Mouse (Mus musculus) kidney, adult 2 months (tissue): ENCODE results near the gene Gm17581. TPM values are rescaled to one million over a fixed set of nuclear protein-coding genes. Genes with fewer than 3 reads are reported as not detected.

Source experiments
- DNase-seq: peaks from one replicate; pipeline ENCODE4 v3.0.0; 2021
- H3K27ac ChIP-seq: fragments of 200-500 bp; 2 replicates; pipeline ENCODE4 v1.5.1; 2012; ENCODE audit warnings: low read depth, low read length, control low read depth, inconsistent platforms; ENCODE audit not compliant: insufficient read depth
- H3K27me3 ChIP-seq: fragments of 200-500 bp; replicated peaks from 2 replicates; pipeline ENCODE4 v1.6.1; 2012; ENCODE audit warnings: mild to moderate bottlenecking, moderate library complexity, low read length, inconsistent platforms; ENCODE audit not compliant: control insufficient read depth, insufficient read depth
- H3K36me3 ChIP-seq: fragments of 200-500 bp; 2 replicates; pipeline ENCODE4 v1.6.1; 2012; ENCODE audit warnings: mild to moderate bottlenecking, moderate library complexity, low read length, inconsistent platforms; ENCODE audit not compliant: control insufficient read depth, insufficient read depth
- H3K4me1 ChIP-seq: fragments of 200-500 bp; 2 replicates; pipeline ENCODE4 v1.6.1; 2011; ENCODE audit warnings: low read length; ENCODE audit not compliant: control insufficient read depth, insufficient read depth
- H3K4me3 ChIP-seq: fragments of 200-500 bp; 2 replicates; pipeline ENCODE4 v1.5.1; 2011; ENCODE audit warnings: mild to moderate bottlenecking, low read depth, low read length, control low read depth; ENCODE audit not compliant: insufficient read depth
- CTCF ChIP-seq: fragments of 200-500 bp; conservative IDR thresholded peaks from 2 replicates; pipeline ENCODE4 v1.5.1; 2011; ENCODE audit warnings: low read depth, mild to moderate bottlenecking, control low read depth, low read length, moderate library complexity, mixed read lengths; ENCODE audit not compliant: insufficient read depth, insufficient read length
- POLR2A ChIP-seq: fragments of 200-500 bp; IDR thresholded peaks from one replicate; pipeline ENCODE4 v1.6.1; 2011; ENCODE audit warnings: low read depth, low read length, control low read depth
- WGBS: fragments of 180-500 bp; shearing (Covaris S2); methylation state at CpG from one replicate; pipeline ENCODE4 v1.1.7; 2018; 5-methylcytosine and 5-hydroxymethylcytosine counted together
- polyA plus RNA-seq: library from polyadenylated mRNA; depleted of rRNA; stranded (reverse); fragments of >200 nt; gene quantifications from 2 replicates; pipeline ENCODE4 v1.2.3, GENCODE M21; 2012

Gm17581 gene
- polyA plus RNA-seq, 1 experiment = not detected

DNA sequence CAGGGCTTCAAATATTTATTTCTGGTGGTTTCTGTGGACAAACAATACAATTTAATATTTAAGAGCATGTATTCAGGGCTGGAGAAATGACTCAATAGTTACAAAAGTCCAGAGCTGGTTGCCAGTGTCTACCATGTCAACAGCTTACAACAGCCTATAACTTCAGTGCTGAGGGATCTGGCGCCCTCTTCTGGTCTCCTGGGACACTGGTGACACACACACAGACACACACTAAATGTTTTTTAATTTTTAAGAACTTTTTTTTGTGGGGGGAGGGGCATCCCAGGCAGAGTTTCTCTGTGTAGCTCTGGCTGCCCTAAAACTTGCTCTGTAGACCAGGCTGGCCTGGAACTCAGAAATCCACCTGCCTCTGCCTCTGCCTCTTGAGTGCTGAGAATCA lies 20.1 kb upstream of the Gm17581 start:
- no peaks in the 10 kb centered on the region for H3K36me3 ChIP-seq
- 3% methylated on average over 1 of the region's 1 CpGs for WGBS
- H3K27ac ChIP-seq = no peak overlapping the region
- H3K27me3 ChIP-seq = no peaks in the 10 kb centered on the region
- TF ChIP-seq POLR2A (no peak), CTCF (peak; percentile 68)
- no peak overlapping the region for H3K4me3 ChIP-seq
- H3K4me1 ChIP-seq = no peaks in the 10 kb centered on the region
- peak; percentile 63 for DNase-seq

DNA sequence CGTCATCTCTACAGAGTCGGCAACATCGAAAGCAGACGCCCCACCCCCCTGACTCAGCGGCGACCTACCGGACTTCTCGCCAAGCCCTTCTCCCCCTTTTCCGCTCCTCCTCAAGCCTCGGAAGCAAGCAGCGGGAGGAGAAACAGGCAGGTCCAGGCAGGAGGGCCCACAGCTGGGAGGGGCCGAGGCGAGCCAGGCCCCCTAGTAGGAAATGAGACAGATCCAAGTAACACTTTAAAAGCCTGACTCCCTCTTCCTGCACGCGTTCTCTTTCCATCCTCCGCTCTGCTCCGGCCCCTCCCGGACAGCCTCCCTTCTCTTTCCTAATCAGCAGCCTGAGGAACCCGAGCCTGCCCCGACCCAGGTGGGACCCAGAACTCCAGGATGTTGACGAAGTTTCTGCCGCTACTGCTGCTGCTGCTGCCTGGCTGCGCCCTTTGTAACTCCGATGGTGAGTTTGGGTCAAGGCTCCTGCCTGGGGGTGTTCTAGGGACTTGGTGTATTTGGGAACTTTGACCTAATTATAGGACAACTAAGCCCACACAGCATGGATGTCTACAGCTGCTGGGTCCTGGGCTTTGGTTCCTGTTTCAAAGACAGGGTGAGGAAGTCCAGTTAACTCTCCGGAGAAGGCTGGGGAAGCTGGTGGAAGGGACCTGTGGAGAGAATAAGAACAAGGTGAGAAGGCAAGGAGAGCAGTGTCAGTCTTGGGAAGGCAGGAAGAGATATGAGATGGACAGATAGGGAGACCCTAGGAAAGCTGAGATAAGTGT lies 15.5 kb upstream of the Gm17581 start, which contains the start of gene Procr:
Gene Procr, plus strand, starts transcription at position 104 of the 773 bp plus-strand sequence.
- peak; percentile 70 for DNase-seq
- H3K4me3 ChIP-seq = peak within 1 kb of the TSS; percentile 34
- no peak for TF ChIP-seq POLR2A
- TF ChIP-seq CTCF = no peak
- H3K4me1 ChIP-seq = no peaks in the 10 kb centered on the region
- 4% methylated on average over 25 of the region's 25 CpGs for WGBS
- H3K27me3 ChIP-seq = no peaks in the 10 kb centered on the region
- H3K27ac ChIP-seq = no peak within 1 kb of the TSS
- no peaks in the 10 kb centered on the region for H3K36me3 ChIP-seq

DNA sequence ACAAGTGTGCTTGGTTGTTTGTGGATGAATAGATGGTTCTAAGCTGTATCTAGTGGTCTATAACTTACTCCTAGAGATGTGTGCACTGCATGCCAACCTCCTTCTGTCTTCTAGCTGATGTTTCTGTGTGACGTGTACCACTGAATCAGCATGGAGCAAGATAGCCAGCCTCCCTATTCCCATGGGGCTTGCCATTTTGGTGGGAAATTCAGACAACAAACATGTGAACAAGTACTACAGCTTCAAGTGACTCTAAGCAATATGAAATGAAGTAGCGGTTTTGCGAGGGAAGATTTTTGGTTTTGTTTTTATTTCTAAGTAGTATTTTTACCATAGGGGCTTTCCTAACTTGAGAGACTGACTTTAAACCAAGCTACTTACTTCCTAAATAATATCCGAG lies 13.7 kb upstream of the Gm17581 start:
- Histone ChIP-seq H3K4me1 (no peaks in the 10 kb centered on the region), H3K27me3 (no peaks in the 10 kb centered on the region), H3K27ac (no peak overlapping the region), H3K4me3 (no peak overlapping the region), H3K36me3 (no peaks in the 10 kb centered on the region)
- no peak for DNase-seq
- WGBS = 86% methylated on average over 4 of the region's 4 CpGs
- TF ChIP-seq POLR2A = no peak
- TF ChIP-seq CTCF = no peak

GRCm38 (mm10) chr2:155745487-155745886 lies 9.8 kb upstream of the Gm17581 start:
- no peak for TF ChIP-seq CTCF
- TF ChIP-seq POLR2A = no peak

DNA sequence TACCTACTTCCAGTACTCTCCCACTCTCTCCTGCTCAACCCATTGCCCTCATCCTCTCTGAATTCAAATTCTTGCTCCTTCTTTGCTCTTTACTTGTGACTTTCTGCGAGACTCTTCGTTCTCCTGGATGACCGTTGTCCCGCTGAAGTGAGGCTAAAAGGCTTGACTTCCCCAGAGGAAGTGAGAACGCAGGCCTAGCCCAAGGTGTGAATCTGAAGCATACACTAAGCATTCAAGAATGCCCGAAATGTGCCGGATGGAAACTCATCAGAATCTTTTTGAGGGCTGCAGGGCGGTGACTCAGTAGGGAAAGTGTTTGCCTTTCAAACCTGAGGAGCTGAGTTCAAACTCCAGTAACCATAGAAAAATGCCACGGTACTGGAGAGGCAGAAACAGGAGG lies 7.7 kb upstream of the Gm17581 start:
- Histone ChIP-seq H3K27me3 (no peaks in the 10 kb centered on the region), H3K4me3 (no peak overlapping the region), H3K36me3 (no peaks in the 10 kb centered on the region), H3K27ac (no peak overlapping the region), H3K4me1 (no peaks in the 10 kb centered on the region)
- TF ChIP-seq POLR2A (no peak), CTCF (no peak)
- WGBS = 74% methylated on average over 9 of the region's 9 CpGs
- peak; percentile 38 for DNase-seq

More at GRCm38 (mm10) chr2:155745487-155745886, 9.8 kb upstream of the Gm17581 start:
- Histone ChIP-seq H3K27ac (no peak overlapping the region), H3K36me3 (no peaks in the 10 kb centered on the region), H3K4me1 (no peaks in the 10 kb centered on the region), H3K27me3 (no peaks in the 10 kb centered on the region), H3K4me3 (no peak overlapping the region)
- WGBS = 64% methylated on average over 3 of the region's 3 CpGs
- DNase-seq = no peak

DNA sequence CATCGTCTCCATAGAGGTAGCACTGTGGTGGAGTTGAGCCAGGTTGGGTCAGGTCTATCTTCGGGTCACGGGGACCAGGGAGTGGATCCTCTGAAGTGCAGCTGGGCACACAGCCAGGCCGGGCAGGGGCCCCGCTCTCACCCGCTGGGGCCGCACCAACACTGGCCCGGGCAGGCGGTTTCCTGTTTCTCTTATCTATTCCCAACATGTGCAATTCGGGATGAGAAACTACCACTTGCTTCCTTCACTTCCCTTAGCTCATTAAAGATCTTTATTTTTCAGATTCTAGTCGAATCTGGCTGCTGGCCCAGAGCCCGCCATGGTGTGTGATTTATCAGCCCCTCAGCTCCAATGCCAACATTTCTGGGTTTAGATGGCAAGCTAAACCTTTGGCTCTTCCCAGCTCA lies 7.3 kb upstream of the Gm17581 start:
- H3K36me3 ChIP-seq = no peaks in the 10 kb centered on the region
- H3K27me3 ChIP-seq = no peaks in the 10 kb centered on the region
- DNase-seq = peak; percentile 78
- 50% methylated on average over 12 of the region's 12 CpGs for WGBS
- TF ChIP-seq CTCF = no peak
- no peak for TF ChIP-seq POLR2A
- H3K4me1 ChIP-seq = no peaks in the 10 kb centered on the region
- no peak overlapping the region for H3K27ac ChIP-seq
- H3K4me3 ChIP-seq = no peak overlapping the region

DNA sequence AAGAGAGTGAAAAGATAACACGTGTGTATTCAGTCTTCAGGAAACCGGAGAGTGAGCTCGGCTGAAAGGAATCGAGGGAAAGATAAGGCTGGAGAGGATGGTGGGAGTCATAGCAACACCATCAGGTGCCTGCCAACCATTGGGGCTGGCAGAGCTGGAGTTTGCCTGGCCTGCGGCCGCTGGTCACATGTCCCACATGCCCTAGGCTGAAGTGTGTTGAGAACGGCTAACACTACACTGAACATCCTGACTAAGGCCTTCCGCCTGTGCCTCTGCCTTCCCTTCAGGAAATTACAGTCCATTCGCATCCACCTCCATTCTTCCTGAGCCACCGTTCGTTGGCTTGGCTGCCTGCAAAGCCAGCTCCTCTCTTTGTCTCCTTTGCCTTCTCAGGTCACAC lies 6.5 kb upstream of the Gm17581 start:
- no peak for DNase-seq
- Histone ChIP-seq H3K4me1 (no peaks in the 10 kb centered on the region), H3K27me3 (no peaks in the 10 kb centered on the region), H3K27ac (no peak overlapping the region), H3K36me3 (no peaks in the 10 kb centered on the region), H3K4me3 (no peak overlapping the region)
- TF ChIP-seq CTCF = no peak
- no peak for TF ChIP-seq POLR2A
- WGBS = 64% methylated on average over 11 of the region's 11 CpGs
